9 mouse cellular contexts compared by ENCODE assay signal in the genomic region with DNA sequence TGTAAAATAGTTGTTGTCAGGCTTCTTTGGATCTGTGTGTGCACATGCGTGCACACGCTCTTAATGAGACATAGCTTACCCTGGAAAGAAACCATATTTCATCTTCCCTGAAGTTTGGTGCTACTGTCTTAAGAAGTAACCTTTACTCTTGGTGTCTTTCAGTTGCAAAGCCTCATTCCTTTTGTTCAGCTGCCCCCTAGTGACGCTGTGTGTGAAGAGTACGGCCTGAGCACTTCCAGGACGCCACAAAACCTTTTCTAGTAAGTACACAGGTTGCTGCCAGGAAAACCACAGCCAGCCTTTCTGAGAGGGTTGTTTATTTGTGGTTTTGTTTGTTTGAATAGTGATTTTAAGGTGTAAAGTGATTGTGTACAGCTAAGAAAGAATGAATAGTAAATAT. TPM values are rescaled to one million over a fixed set of nuclear protein-coding genes. Genes with fewer than 3 reads are reported as not detected.
DNase-seq lines count a peak whose midpoint lies in the region; ATAC-seq lines count a peak whose summit lies in the region.
"Had no signal": no experiment of that assay in that cellular context is flagged by ENCODE, and none has a peak within 500 bp of the region (broad histone marks: within the 10 kb centered on the region; RNA-seq: fewer than 3 reads in every experiment).

No protein-coding gene starts in this region.

- ATAC-seq in limb, embryonic 11.5 days (ENCODE audit: insufficient number of reproducible peaks, low FRiP score, low TSS enrichment, low read depth) = no peak

- 62% methylated on average over 5 of the region's 5 CpGs for WGBS in limb, embryonic 11.5 days
- WGBS in limb, embryonic 10.5 days = 67% methylated on average over 5 of the region's 5 CpGs

- no peaks in the 10 kb centered on the region for H3K4me1 ChIP-seq in limb, embryonic 11.5 days (ENCODE audit: control insufficient read depth, insufficient read depth, low read length)
- no peaks in the 10 kb centered on the region for H3K4me1 ChIP-seq in limb, embryonic 10.5 days
- H3K4me1 ChIP-seq: neural tube, embryonic 13.5 days had no signal

- H3K27me3 ChIP-seq in limb, embryonic 11.5 days (ENCODE audit: control insufficient read depth, insufficient read depth, low read length) = no peaks in the 10 kb centered on the region
- no peaks in the 10 kb centered on the region for H3K27me3 ChIP-seq in limb, embryonic 10.5 days (ENCODE audit: low read depth, poor library complexity, severe bottlenecking)
- H3K27me3 ChIP-seq: neural tube, embryonic 13.5 days had no signal

- no peak overlapping the region for H3K4me3 ChIP-seq in limb, embryonic 11.5 days (ENCODE audit: low read depth, low read length)
- H3K4me3 ChIP-seq in limb, embryonic 10.5 days = no peak overlapping the region
- H3K4me3 ChIP-seq: neural tube, embryonic 13.5 days had no signal

- no peak overlapping the region for H3K4me2 ChIP-seq in limb, embryonic 11.5 days (ENCODE audit: low read depth, severe bottlenecking)
- H3K4me2 ChIP-seq: neural tube, embryonic 13.5 days had no signal

- DNase-seq in limb, embryonic 11.5 days (ENCODE audit: low spot score) = peak; percentile 50
- no peak for DNase-seq in limb, embryonic 10.5 days (ENCODE audit: low spot score)
- DNase-seq in MEL-GATA-1-ER (ENCODE audit: extremely low read depth, low read depth) = peak; percentile 36
- peak; percentile 65 for DNase-seq in c-Kit-positive CD71-positive TER-119-negative erythroid progenitor cells, embryonic 14.5 days (ENCODE audit: low read depth)
- DNase-seq in heart, postnatal 4 days = peak; percentile 69
- peak; percentile 72 for DNase-seq in lung, postnatal 25 days (ENCODE audit: low spot score)
- peak; percentile 72 for DNase-seq in thymus, postnatal 25 days

- H3K36me3 ChIP-seq in limb, embryonic 11.5 days (ENCODE audit: control insufficient read depth, insufficient read depth, low read length) = peaks cover 8% of the 10 kb centered on the region; the same call in 1 of the 2 replicates
- peaks cover 92% of the 10 kb centered on the region for H3K36me3 ChIP-seq in limb, embryonic 10.5 days

- H3K9ac ChIP-seq in limb, embryonic 11.5 days (ENCODE audit: low read length) = no peak overlapping the region
- H3K9ac ChIP-seq: neural tube, embryonic 13.5 days had no signal

- H3K27ac ChIP-seq in limb, embryonic 11.5 days (replicated peaks; ENCODE audit: low read depth, low read length) = no peak overlapping the region
- no peak overlapping the region for H3K27ac ChIP-seq in limb, embryonic 10.5 days
- H3K27ac ChIP-seq: neural tube, embryonic 13.5 days had no signal

- H3K9me3 ChIP-seq in limb, embryonic 11.5 days (ENCODE audit: control insufficient read depth, low read length) = no peaks in the 10 kb centered on the region
- H3K9me3 ChIP-seq in limb, embryonic 10.5 days (replicated peaks) = no peaks in the 10 kb centered on the region
- H3K9me3 ChIP-seq: neural tube, embryonic 13.5 days had no signal

RNA-seq across cellular contexts. Expression of a gene that starts 7.7 kb away (rescaled TPM):
- 39.1 and 39.3 TPM in 2 replicates for polyA plus RNA-seq in limb, embryonic 11.5 days (2014; fragmentation: Nextera tagmentation; extraction: Ambion mirVana)
- polyA plus RNA-seq in limb, embryonic 10.5 days (2016; fragmentation: Nextera tagmentation; extraction: Ambion mirVana) = 36.7 and 45.7 TPM in 2 replicates
- total RNA-seq in heart, postnatal 4 days (2021) = 10 to 100 TPM; 12.1 to 12.7 TPM

RNA-seq across cellular contexts. Expression of a gene that starts 7.8 kb away (rescaled TPM):
- polyA plus RNA-seq in limb, embryonic 11.5 days (2014; fragmentation: Nextera tagmentation; extraction: Ambion mirVana) = 111 and 114 TPM in 2 replicates
- 128 and 149 TPM in 2 replicates for polyA plus RNA-seq in limb, embryonic 10.5 days (2016; fragmentation: Nextera tagmentation; extraction: Ambion mirVana)
- 10 to 100 TPM; 43.6 to 45.8 TPM for total RNA-seq in heart, postnatal 4 days (2021)

RNA-seq across cellular contexts. Expression of a gene that starts 10.6 kb away (rescaled TPM):
- 0.69 and 0.87 TPM in 2 replicates for polyA plus RNA-seq in limb, embryonic 11.5 days (2014; fragmentation: Nextera tagmentation; extraction: Ambion mirVana)
- 0.40 and 0.83 TPM in 2 replicates for polyA plus RNA-seq in limb, embryonic 10.5 days (2016; fragmentation: Nextera tagmentation; extraction: Ambion mirVana)
- total RNA-seq in heart, postnatal 4 days (2021) = 1 to 10 TPM in 1 of 2 experiments, under 1 TPM in 1; 0.74 to 1.0 TPM

RNA-seq across cellular contexts. Expression of a gene that starts 15.4 kb away (rescaled TPM):
- polyA plus RNA-seq in limb, embryonic 11.5 days (2014; fragmentation: Nextera tagmentation; extraction: Ambion mirVana) = 0.68 and 0.73 TPM in 2 replicates
- 0.41 and 1.1 TPM in 2 replicates for polyA plus RNA-seq in limb, embryonic 10.5 days (2016; fragmentation: Nextera tagmentation; extraction: Ambion mirVana)
- total RNA-seq in heart, postnatal 4 days (2021) = under 1 TPM; 0.33 to 0.38 TPM

RNA-seq across cellular contexts. Expression of a gene that starts 19.9 kb away (rescaled TPM):
- polyA plus RNA-seq in limb, embryonic 11.5 days (2014; fragmentation: Nextera tagmentation; extraction: Ambion mirVana) = 0.21 TPM in 2 replicates
- 0.11 and 0.35 TPM in 2 replicates for polyA plus RNA-seq in limb, embryonic 10.5 days (2016; fragmentation: Nextera tagmentation; extraction: Ambion mirVana)
- under 1 TPM in 1 of 2 experiments, not detected in 1; 0.24 TPM for total RNA-seq in heart, postnatal 4 days (2021)
- polyA plus RNA-seq: heart, embryonic 14.5 days had no signal
